Mouse (Mus musculus) olfactory bulb, adult 2 months (tissue): Measurements from ENCODE around the gene Olfr48. TPM values are rescaled to one million over a fixed set of nuclear protein-coding genes. Genes with fewer than 3 reads are reported as not detected.

Experiments used
- H3K27ac ChIP-seq: fragments of 200-500 bp; 2 replicates; pipeline ENCODE4 v1.5.1; 2012; ENCODE audit warnings: low read depth, low read length; ENCODE audit not compliant: insufficient read depth
- H3K4me1 ChIP-seq: fragments of 200-500 bp; 2 replicates; pipeline ENCODE4 v1.6.1; 2012; ENCODE audit warnings: low read length; ENCODE audit not compliant: control insufficient read depth, insufficient read depth
- H3K4me3 ChIP-seq: fragments of 200-500 bp; 2 replicates; pipeline ENCODE4 v1.5.1; 2012; ENCODE audit warnings: mild to moderate bottlenecking, low read depth, low read length, moderate library complexity; ENCODE audit not compliant: insufficient read depth
- CTCF ChIP-seq: fragments of 200-500 bp; IDR thresholded peaks from 2 replicates; pipeline ENCODE4 v1.5.1; 2012; ENCODE audit warnings: low read depth, mild to moderate bottlenecking, low read length, moderate library complexity; ENCODE audit not compliant: insufficient read depth
- POLR2A ChIP-seq: fragments of 200-500 bp; IDR thresholded peaks from 2 replicates; pipeline ENCODE4 v1.6.1; 2012; ENCODE audit warnings: mild to moderate bottlenecking, low read depth, low read length, moderate library complexity; ENCODE audit not compliant: insufficient read depth
- WGBS: fragments of 180-500 bp; shearing (Covaris S2); methylation state at CpG from one replicate; pipeline ENCODE4 v1.1.7; 2018; 5-methylcytosine and 5-hydroxymethylcytosine counted together
- polyA plus RNA-seq: library from polyadenylated mRNA; stranded (reverse); fragments of >200 nt; gene quantifications from 2 replicates; pipeline ENCODE4 v1.2.4, GENCODE M21; 2012; ENCODE audit warnings: low replicate concordance; ENCODE audit not compliant: missing spikeins, insufficient read depth, insufficient read length

Gene Olfr48
- polyA plus RNA-seq, result not detected in 2 replicates

DNA sequence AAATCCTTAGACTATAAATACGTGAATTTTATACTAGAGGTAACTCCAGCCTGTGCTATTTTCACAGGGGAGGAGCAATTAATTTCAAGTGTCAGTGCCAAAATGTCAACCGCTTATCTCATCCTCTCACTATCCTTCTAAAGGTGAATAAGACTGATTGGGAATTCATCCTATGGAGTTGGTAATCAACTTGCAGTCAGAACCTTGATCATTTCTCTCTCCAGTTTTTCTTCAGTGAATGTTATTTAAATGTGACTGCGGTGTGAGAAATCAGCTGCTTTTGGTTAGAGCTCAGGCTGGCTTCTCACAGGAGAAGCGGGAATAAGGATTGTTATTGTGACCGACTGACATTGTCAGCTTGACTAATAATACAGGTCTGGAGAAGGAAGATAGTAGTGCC, at the start of gene Olfr48:
TSS of gene Olfr48 (minus strand) at position 101 of the 400 bp plus-strand sequence.
- no peaks in the 10 kb centered on the region for H3K4me1 ChIP-seq
- 88% methylated on average over 5 of the region's 5 CpGs for WGBS
- no peak within 1 kb of the TSS for H3K4me3 ChIP-seq
- TF ChIP-seq POLR2A (no peak), CTCF (no peak)
- no peak within 1 kb of the TSS for H3K27ac ChIP-seq

DNA sequence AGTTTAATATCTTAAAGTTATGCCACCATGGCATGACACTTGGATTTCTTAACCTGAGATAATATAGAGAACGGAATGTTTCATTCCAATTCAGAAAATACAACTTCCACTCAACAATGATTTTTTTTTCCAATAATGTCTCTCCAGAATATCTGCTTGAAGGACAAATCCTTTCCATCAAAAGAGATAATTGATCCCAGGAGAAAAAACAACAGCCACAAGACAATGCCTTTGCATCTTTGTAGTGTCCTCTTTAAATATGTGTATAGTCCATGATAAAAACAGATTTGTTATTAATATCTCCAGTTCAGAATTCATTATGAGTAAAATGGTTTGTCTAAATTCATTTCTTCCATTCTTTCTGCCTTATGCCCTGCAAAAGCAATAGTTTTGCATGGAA, 30.1 kb upstream of the Olfr48 start, which contains the start of gene Olfr1257:
TSS of gene Olfr1257 (plus strand) at position 301 of the 400 bp plus-strand sequence.
- WGBS, result 97% methylated on average over 1 of the region's 1 CpGs
- no peak for TF ChIP-seq CTCF
- TF ChIP-seq POLR2A, result no peak
- Histone ChIP-seq H3K27ac (no peak within 1 kb of the TSS), H3K4me1 (no peaks in the 10 kb centered on the region), H3K4me3 (no peak within 1 kb of the TSS)

DNA sequence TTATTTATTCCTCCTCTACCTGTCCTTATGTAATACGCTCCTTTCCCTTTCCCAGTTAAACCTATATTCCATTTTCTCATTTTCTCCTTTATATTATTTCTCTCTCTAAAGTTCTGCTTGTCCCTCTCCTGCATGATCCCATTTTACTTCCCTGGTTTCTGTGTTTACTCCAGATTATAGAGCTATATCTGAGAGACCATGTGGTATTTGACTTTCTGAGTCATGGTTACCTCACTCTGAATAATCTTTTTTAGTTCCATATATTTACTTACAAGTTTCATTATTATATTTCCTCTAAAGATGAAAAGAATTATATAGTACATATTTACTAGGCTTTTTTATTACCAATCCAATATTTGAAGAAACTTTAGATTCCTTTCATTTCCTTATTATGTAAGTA, 1.2 kb upstream of the Olfr48 start:
- Histone ChIP-seq H3K4me1 (no peaks in the 10 kb centered on the region), H3K27ac (no peak overlapping the region), H3K4me3 (no peak overlapping the region)
- WGBS, result 97% methylated on average over 1 of the region's 1 CpGs
- no peak for TF ChIP-seq CTCF
- no peak for TF ChIP-seq POLR2A

DNA sequence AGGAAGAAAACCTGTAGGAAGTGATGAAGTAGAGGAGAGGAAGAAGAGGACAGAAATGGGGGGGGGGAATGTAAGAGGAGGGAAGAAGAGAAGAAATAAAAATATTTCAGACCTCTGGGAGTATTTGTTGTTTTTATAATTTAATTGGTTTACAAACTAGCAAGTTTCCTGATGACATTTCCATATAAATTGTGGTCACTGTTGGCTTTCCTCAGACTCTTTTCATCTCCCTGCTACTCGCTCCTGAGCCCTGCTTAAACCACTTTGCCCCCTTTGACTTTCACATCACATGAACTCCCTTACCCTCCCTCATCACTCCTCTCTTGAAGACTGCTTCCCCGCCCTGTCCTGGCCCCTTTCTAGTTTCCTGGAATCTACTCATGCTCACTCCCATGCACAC, 6.5 kb downstream of the Olfr48 start, which contains the start of gene Olfr1256:
TSS of gene Olfr1256 (minus strand) at position 101 of the 400 bp plus-strand sequence.
- WGBS, result 59% methylated on average over 2 of the region's 2 CpGs
- no peak within 1 kb of the TSS for H3K4me3 ChIP-seq
- H3K4me1 ChIP-seq, result no peaks in the 10 kb centered on the region
- no peak for TF ChIP-seq POLR2A
- no peak for TF ChIP-seq CTCF
- no peak within 1 kb of the TSS for H3K27ac ChIP-seq

DNA sequence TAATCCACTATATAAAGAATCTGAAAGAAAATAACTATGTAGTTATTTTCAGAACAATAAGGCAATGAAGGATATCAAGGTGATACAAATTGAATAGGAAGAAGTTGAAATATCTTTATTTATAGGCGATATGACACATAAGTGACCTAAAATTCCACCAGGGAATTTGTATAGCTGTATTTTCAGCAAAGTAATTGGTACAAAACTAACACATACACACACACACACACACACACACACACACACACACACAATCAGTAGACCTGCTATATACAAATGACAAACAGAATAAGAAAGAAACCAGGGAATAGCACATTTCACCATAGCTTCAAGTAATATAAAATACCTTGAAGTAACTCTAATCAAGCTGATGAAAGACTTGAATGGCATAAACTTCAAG, 27.8 kb downstream of the Olfr48 start:
- 93% methylated on average over 1 of the region's 1 CpGs for WGBS
- TF ChIP-seq CTCF (no peak), POLR2A (no peak)
- no peaks in the 10 kb centered on the region for H3K4me1 ChIP-seq
- no peak overlapping the region for H3K27ac ChIP-seq
- no peak overlapping the region for H3K4me3 ChIP-seq

DNA sequence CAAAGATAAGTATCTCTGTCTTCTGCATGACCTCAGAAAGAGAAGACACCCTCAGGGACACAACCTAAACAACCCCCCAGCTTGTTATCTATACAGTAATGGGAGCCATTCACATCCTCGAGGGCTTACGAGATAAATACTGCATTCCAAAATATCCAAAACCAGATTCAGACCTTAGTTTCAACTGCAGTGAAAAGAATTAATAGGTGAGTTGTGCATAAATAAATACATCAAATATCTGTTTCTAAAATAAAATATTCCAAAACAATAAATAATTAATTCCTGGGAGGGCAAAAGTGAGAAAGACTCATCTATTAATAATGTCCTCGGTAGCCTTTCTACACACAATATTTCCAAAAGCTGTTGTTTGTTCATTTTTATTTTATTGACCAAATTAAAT, 36.3 kb downstream of the Olfr48 start, which contains the start of gene Olfr1255:
TSS of gene Olfr1255 (plus strand) at position 301 of the 400 bp plus-strand sequence.
- TF ChIP-seq CTCF, result no peak
- TF ChIP-seq POLR2A, result no peak
- no peak within 1 kb of the TSS for H3K27ac ChIP-seq
- H3K4me1 ChIP-seq, result no peaks in the 10 kb centered on the region
- WGBS, result 88% methylated on average over 3 of the region's 3 CpGs
- H3K4me3 ChIP-seq, result no peak within 1 kb of the TSS

DNA sequence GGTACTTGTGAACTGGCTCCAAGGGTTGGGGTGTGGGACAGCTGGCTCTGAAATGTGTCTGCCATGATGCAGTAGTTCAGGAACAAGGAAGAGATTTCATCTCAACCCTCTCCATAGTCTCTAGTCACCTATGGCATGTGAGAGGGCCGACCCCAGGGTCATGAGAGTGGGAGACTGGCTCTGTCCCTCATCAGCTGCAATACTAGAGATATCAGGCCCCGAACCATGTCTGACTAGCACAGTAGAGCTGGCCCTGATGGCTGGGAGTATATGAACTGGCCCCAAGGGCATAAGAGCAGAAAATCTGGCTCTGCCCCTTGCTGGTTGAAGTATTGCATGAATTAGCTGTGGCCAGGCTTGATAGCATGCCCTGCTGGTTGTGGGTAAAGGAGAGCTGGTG, 37.3 kb downstream of the Olfr48 start:
- TF ChIP-seq POLR2A (no peak), CTCF (no peak)
- H3K4me1 ChIP-seq, result no peaks in the 10 kb centered on the region
- WGBS, result 86% methylated on average over 2 of the region's 2 CpGs
- no peak overlapping the region for H3K27ac ChIP-seq
- no peak overlapping the region for H3K4me3 ChIP-seq

DNA sequence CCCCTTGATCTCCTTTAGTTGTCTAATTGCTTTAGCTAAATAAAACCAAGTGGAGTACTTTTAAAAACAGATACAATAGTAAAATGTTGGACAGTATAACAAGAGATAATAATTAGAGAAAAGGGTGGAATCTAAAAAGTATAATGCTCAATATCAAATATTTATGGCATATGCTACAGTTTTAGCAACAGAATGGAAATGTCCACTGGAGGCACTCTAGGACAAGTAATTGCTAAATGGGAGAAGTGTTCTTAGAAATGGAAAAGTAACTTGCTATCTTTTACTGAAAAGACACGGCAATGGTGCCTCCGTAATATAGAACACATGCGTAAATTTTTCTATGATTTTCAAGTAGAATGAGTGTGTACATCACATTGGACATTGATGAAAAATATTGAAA, 48.4 kb downstream of the Olfr48 start:
- TF ChIP-seq POLR2A (no peak), CTCF (no peak)
- 88% methylated on average over 3 of the region's 3 CpGs for WGBS
- no peaks in the 10 kb centered on the region for H3K4me1 ChIP-seq

DNA sequence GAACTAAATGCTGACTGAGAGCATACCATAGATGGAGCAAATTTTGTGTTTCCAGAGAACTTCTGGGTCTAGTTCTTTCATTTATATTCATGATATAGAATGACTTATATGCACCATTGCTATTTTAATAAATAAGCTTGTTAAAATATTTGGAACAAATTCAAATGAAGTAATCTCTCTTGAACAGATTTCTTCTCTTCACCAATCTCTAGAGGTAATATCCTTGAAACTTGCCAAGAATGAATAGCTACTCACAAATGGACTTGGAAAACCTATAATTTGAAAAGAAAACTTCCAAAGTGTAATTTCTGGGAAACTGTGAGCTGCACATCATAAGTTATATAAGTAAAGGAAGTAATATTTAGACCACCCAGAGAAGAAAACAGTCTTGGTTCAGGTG, 54.5 kb downstream of the Olfr48 start, which contains the start of gene Olfr1254:
TSS of gene Olfr1254 (minus strand) at position 101 of the 400 bp plus-strand sequence.
- TF ChIP-seq POLR2A (no peak), CTCF (no peak)
- Histone ChIP-seq H3K27ac (no peak within 1 kb of the TSS), H3K4me1 (no peaks in the 10 kb centered on the region), H3K4me3 (no peak within 1 kb of the TSS)

More for the DNA sequence above, 48.4 kb downstream of the Olfr48 start:
- Histone ChIP-seq H3K27ac (no peak overlapping the region), H3K4me3 (no peak overlapping the region)

Other genes with a start within 250 kb of the Olfr48 start
- gene Olfr1247, start 234.1 kb downstream of the Olfr48 start, polyA plus RNA-seq, result not detected in 2 replicates
- not detected in 2 replicates for gene Olfr1248, start 230.0 kb downstream of the Olfr48 start, polyA plus RNA-seq
- not detected in 2 replicates for gene Olfr1249, start 213.2 kb downstream of the Olfr48 start, polyA plus RNA-seq
- gene Olfr1250, start 186.7 kb downstream of the Olfr48 start, polyA plus RNA-seq, result not detected in 2 replicates
- not detected in 2 replicates for gene Olfr1251, start 176.3 kb downstream of the Olfr48 start, polyA plus RNA-seq
- gene Olfr1252, start 123.2 kb downstream of the Olfr48 start, polyA plus RNA-seq, result not detected in 2 replicates
- gene Olfr1253, start 91.1 kb downstream of the Olfr48 start, polyA plus RNA-seq, result not detected in 2 replicates
- gene Olfr1254, start 54.6 kb downstream of the Olfr48 start, polyA plus RNA-seq, result not detected in 2 replicates
- gene Olfr1255, start 36.2 kb downstream of the Olfr48 start, polyA plus RNA-seq, result not detected in 2 replicates
- not detected in 2 replicates for gene Olfr1256, start 6.7 kb downstream of the Olfr48 start, polyA plus RNA-seq
- gene Olfr1257, start 30.2 kb upstream of the Olfr48 start, polyA plus RNA-seq, result not detected in 2 replicates
- gene Olfr1258, start 79.1 kb upstream of the Olfr48 start, polyA plus RNA-seq, result not detected in 2 replicates
- gene Olfr1259, start 100.5 kb upstream of the Olfr48 start, polyA plus RNA-seq, result not detected in 2 replicates
- gene Olfr1260, start 126.1 kb upstream of the Olfr48 start, polyA plus RNA-seq, result not detected in 2 replicates
- not detected in 2 replicates for gene Olfr1261, start 143.0 kb upstream of the Olfr48 start, polyA plus RNA-seq
- gene Olfr1262, start 151.9 kb upstream of the Olfr48 start, polyA plus RNA-seq, result not detected in 2 replicates
- gene Olfr1263, start 163.9 kb upstream of the Olfr48 start, polyA plus RNA-seq, result not detected in 2 replicates
- not detected in 2 replicates for gene Olfr1264, start 177.4 kb upstream of the Olfr48 start, polyA plus RNA-seq
- gene Olfr1265, start 187.1 kb upstream of the Olfr48 start, polyA plus RNA-seq, result not detected in 2 replicates
- gene Olfr140, start 215.4 kb upstream of the Olfr48 start, polyA plus RNA-seq, result not detected in 2 replicates